Mouse (Mus musculus) bone marrow, adult 2 months (tissue): ENCODE measurements around the gene P4ha2.

Source experiments
- CTCF ChIP-seq: fragments of 200-500 bp; IDR thresholded peaks from 2 replicates; pipeline ENCODE4 v1.5.1; 2011; ENCODE audit warnings: low read length, control low read depth; ENCODE audit not compliant: control insufficient read depth, insufficient read depth
- POLR2A ChIP-seq: fragments of 200-500 bp; IDR thresholded peaks from 2 replicates; pipeline ENCODE4 v1.6.1; 2011; ENCODE audit warnings: low read depth, mild to moderate bottlenecking, control low read depth, low read length, borderline replicate concordance; ENCODE audit not compliant: control insufficient read depth

DNA sequence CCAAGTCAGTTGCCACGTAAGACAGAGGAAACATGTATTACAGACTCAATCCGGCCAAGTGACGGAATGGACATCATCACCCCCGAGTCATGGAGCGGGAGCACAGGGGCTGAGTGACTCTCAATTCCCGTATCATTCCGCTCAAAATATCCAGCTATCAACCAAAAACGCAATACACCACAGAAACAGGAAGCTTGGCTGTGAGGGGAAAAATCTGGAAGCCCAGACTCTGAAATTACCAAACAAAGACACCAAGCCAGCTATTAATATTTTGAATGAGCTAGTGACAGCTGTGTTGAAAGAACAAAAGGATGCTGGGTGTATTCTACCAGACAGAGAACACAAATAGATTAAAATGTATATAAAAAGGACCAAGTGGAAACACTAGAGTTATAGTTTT is 57.7 kb downstream of the P4ha2 start:
- TF ChIP-seq CTCF (no peak), POLR2A (no peak)
